Mouse (Mus musculus) heart, postnatal 36 days (tissue): ENCODE measurements around the gene Whrn. TPM values are rescaled to one million over a fixed set of nuclear protein-coding genes. Genes with fewer than 3 reads are reported as not detected.
A peak's percentile ranks its signal among the peaks of the same experiment; 100 is the strongest.

Source experiments
- DNase-seq, 2 experiments: peaks; one replicate each; pipeline ENCODE4 v3.0.0; 2021 to 2022
- intact Hi-C: fragments of 180-260 bp; cut with DNase I; formaldehyde crosslinking; loops from one replicate; pipeline ENCODE4 v1.15.1; 2025
- total RNA-seq, 2 experiments: library from RNA; stranded (reverse); gene quantifications; 2 replicates each; pipeline ENCODE4 v1.2.3; 2021

The Whrn gene
- total RNA-seq, 2 experiments from 2014 or later, result 26.3 to 33.2 TPM

- DNase-seq, result no peak
- intact Hi-C loops, result no loop called here
These were observed 104.5 kb downstream of the Whrn start for GRCm38 (mm10) chr4:63391322-63391721.

- DNase-seq, result no peak
- intact Hi-C loops, result no loop called here
These were observed 105.8 kb downstream of the Whrn start for GRCm38 (mm10) chr4:63389887-63390528.

GRCm38 (mm10) chr4:63389121-63389886, 106.5 kb downstream of the Whrn start:
- no peak for DNase-seq
- intact Hi-C loops, result no loop called here

DNA sequence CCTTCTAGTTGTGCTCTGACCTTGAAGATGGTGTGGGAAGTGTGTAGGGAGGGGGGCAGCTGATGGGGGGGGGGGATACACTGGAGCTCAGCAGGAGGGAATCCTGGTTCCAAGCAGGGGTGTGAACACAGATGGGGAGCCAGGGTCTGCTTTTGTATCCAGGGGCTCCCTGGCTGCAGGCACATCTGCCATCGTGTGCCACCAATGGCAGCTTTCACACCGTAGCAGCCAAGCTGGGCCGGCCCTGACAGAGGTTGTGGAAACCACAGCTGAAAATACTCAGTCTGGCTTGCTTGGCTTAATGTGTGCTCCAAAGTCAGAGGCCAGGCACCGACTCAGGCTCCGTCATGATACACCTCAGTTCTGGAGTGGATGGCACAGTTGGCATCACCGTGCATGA, 107.8 kb downstream of the Whrn start:
- DNase-seq, result no peak
- intact Hi-C loops, result no loop called here

DNA sequence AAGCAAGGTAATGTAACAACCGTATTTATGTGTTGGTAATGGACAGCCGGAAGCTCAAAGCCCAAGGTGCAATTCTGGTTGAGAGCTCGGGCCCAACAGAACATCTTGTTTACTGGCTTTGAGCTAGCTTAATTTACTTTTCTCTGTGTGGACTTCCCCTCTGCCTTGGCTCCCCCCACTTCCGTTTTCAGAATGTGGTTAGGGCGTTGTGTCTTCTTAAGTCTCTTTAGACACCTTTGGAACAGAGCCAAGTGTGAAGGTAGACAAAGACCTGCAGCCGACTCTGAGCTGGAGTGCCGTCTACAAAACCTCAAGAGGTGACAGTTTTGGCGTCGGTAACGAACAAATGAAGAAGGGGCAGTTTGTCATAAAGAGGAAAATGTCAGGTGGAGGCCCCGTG, 110.0 kb downstream of the Whrn start:
- DNase-seq, result no peak
- intact Hi-C loops, result no loop called here

DNA sequence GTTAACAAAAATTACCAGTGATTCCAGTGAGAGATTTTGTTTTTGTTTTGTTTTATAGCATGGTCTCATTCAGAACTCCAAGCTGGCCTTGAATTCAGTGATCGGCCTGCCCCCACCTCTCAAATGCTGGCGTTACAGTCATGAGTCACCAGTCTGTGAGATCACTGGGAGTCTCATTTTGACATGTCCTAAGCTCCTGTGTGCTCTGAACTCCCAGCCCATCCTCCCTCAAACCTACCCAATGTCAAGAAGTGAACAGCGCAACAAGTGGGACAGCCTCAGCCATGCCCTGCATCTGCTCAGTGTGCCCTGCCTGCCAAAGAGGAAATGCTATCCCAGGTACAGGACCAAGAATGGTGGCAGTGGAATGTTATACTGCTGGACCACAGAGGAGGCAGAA, 110.5 kb downstream of the Whrn start:
- intact Hi-C loops, result no loop called here
- DNase-seq, result no peak

- no peak for DNase-seq
- intact Hi-C loops, result no loop called here
These were observed 111.5 kb downstream of the Whrn start for GRCm38 (mm10) chr4:63384262-63384661.

DNA sequence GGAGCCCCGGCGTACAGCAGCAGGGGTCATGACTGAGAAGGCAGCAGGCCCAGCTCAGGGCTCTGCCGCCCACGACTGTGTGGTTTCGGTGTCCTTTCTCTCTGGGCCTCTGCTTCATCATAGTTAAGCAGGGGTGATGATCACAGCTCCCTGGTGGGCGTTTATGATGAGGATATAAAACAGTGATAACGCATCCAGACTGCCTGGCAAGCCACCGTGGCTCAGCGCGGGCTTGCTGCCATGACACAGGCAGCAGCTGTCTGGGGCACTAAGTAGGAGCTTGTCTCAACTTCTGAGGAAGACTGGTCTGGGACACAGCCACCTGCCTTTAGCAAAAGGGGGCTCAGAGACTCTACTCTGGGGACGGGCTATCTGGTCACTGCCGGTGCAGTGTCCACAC, 112.3 kb downstream of the Whrn start:
- DNase-seq, result no peak
- intact Hi-C loops, result no loop called here

GRCm38 (mm10) chr4:63382676-63383369, 113.0 kb downstream of the Whrn start:
- intact Hi-C loops, result no loop called here
- DNase-seq, result no peak

DNA sequence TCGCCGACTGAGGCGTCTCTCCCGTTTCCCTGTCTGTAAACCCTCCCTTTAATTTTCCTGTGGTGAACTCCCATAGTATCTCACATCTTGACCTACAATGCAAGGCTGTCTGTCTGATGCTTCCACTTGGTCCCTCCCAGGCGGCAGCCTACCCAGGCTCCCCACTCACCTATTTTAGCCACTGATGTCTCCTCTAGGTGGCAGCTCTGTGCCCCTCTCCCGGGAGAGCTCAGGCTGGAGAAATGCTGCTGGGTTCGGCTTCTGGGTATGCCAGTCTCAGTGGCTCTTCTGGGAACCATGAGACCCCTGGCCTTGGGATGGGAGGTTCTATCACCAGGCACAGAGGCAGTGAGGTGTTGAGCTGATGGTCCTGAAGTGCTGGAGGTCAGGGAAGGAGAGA, 118.3 kb downstream of the Whrn start:
- intact Hi-C loops, result loop anchor here (10.0 kb wide), 1 partner anchor 467 kb away; no protein-coding TSS in a partner anchor
- no peak for DNase-seq

DNA sequence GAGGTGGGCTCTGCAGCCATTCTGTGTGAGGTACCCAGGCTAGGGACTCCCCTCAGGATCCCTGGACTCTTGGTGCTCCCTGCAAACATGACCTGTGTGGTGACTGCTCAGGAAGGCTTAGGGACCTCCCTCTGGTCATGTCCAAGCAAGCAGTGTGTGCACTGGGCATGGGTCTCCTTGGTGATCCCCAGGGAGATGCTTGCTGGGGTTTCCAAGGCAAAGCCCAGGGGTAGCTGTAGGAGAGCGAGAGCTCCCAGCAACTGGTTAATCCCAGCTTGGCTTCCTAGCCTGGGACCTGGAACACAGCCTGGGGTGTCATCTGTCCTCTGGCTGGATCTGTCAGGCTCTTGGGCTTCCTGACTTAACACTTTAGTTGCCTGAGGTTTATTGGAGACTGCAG, 120.4 kb downstream of the Whrn start:
- no peak for DNase-seq
- intact Hi-C loops, result loop anchor here (10.0 kb wide), 1 partner anchor 469 kb away; no protein-coding TSS in a partner anchor

DNA sequence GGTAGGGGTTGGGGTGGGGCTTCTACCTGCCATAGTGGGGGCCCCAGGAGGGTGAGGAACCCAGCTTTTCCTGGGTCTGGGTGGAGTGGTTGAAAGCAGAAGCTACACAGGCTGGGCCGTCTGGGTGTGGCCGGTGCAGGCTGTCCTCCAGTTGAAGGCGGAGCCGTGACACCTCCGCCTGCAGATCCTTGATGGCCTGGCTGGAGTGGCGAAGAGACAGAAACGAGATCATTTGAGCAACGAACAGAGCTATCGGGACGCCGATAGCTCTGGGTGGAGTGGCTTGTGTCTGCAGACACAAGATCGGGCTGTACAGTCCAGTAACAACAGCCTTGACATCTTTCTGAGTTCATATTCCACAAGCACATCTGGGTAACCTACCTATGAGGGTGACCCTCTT, 121.5 kb downstream of the Whrn start:
- intact Hi-C loops, result loop anchor here (10.0 kb wide), 1 partner anchor 470 kb away; no protein-coding TSS in a partner anchor
- no peak for DNase-seq

- DNase-seq, result no peak
- intact Hi-C loops, result loop anchor here (10.0 kb wide), 1 partner anchor 471 kb away; no protein-coding TSS in a partner anchor
These were observed 122.4 kb downstream of the Whrn start for GRCm38 (mm10) chr4:63373404-63373803.

DNA sequence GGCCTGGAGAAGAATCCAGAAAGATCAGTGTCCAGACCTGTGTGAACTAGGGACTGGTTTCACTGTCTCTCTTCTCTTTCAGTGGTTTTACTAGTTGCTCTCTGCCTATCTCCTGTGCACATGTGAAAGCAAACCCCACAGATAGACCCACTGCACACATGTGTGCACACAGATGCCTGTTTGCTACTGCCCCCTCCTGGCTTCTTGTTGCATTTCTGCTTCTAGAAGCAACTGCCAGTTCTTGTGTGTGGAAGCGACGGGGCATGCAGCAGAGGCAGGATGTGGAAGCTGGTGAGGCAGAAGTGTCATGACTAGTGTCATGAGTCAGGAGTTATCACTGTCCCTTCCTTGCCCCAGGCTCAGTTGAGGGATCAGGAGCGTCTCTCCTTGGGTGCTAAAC, 123.9 kb downstream of the Whrn start:
- DNase-seq, result peak in 1 of 2 experiments; percentile 45
- intact Hi-C loops, result loop anchor here (10.0 kb wide), 1 partner anchor 473 kb away; no protein-coding TSS in a partner anchor

DNA sequence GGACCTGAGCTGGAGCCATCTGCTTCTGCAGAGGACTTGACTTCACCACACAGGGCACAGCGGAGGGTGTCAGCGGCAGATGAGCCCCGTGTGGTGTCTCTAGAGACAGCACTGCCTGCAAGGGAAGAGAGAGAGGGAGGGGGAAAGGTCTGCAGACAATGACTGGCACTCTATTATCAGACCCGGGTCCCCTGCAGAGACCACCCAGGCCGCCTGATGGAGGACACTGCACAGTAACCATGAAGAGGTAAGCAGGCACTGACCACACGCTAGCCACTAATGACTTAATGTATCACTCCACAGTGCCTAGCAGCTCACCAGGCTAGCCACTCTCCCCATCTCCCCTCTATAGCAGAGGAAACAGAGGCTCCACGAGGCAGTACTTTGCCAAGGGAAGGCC, 124.9 kb downstream of the Whrn start:
- no peak for DNase-seq
- intact Hi-C loops, result loop anchor here (10.0 kb wide), 1 partner anchor 474 kb away; no protein-coding TSS in a partner anchor

- intact Hi-C loops, result loop anchor here (2.0 to 5.0 kb wide), 2 partner anchors 114 to 580 kb away; no protein-coding TSS in a partner anchor
- DNase-seq, result peak; percentile 87 to 95
These were observed 127.2 kb downstream of the Whrn start for GRCm38 (mm10) chr4:63368577-63368976.

Other genes starting within 250 kb of the Whrn start
- gene Orm1, start 151.4 kb downstream of the Whrn start, total RNA-seq, result 1 to 10 TPM in 1 of 2 experiments, not detected in 1; 1.5 TPM
- gene Orm3, start 139.8 kb downstream of the Whrn start, total RNA-seq, result 1 to 10 TPM; 2.0 to 2.1 TPM
- not detected for gene Orm2, start 133.5 kb downstream of the Whrn start, total RNA-seq
- 1 to 10 TPM; 3.6 to 4.0 TPM for gene Akna, start 92.6 kb downstream of the Whrn start, total RNA-seq
- 100 to 1,000 TPM; 150 to 161 TPM for gene Atp6v1g1, start 48.8 kb upstream of the Whrn start, total RNA-seq
- 10 to 100 TPM in 1 of 2 experiments, 1 to 10 TPM in 1; 8.4 to 12.2 TPM for gene Tmem268, start 62.8 kb upstream of the Whrn start, total RNA-seq
- not detected for gene Gm11213, start 109.3 kb upstream of the Whrn start, total RNA-seq
- gene Tex48, start 126.4 kb upstream of the Whrn start, total RNA-seq, result not detected
- not detected for gene Gm11214, start 167.4 kb upstream of the Whrn start, total RNA-seq
- gene Tnfsf15, start 249.1 kb upstream of the Whrn start, total RNA-seq, result not detected